Mouse (Mus musculus): Measurements from ENCODE around the gene Trf.
"Not testable (repeated sequence)": the region's sequence is repeated elsewhere in the genome, so short reads cannot be mapped to it uniquely, and the experiment has no call there.

Trf gene

GRCm38 (mm10) chr9:103224721-103225120 lies 5.5 kb downstream of the Trf start:
- DNase-seq (ENCODE audit: low spot score), result no peak

- DNase-seq (ENCODE audit: low spot score), result no peak
These were observed 16.0 kb downstream of the Trf start for GRCm38 (mm10) chr9:103214281-103214680.

- no peak for DNase-seq (ENCODE audit: low spot score)
These were observed 16.6 kb downstream of the Trf start for GRCm38 (mm10) chr9:103213631-103214030.

DNA sequence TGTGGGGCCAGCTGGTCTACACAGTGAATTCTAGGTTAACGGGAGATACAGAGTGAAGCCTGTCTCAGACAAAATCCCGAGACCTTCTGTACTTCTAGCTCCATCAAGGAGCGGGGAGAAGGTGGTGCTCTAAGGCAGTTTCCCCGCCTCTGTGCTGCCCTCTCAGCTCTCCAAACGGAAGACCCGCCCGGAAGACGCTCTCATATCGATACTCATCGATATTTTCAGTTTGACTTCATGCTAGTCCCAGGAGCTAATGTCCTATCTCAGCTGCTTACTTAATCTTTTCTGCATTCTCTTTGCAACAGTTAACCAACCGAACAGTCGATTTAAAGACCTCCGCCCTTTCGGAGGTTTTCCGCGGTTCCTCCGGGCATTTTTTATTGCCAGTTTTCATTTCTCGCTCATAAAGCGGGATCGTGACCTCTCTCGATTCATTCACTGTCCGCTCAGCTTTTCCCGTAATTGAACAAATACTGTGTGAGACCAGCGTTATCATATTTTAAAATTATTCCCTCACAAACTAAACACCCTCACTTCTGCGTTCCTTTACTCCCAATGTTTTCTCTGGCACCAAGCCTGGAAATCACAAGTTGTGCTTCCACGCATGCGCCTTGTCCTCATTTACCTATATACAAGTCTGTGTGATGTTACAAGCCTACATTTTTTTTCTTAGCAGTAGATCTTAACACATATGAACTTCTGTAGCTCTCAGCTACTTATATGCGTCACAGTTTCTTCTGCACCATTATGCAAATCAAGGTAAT lies 17.4 kb downstream of the Trf start:
- no peak for DNase-seq (ENCODE audit: low spot score)

- no peak for DNase-seq (ENCODE audit: low spot score)
These were observed 21.3 kb downstream of the Trf start for GRCm38 (mm10) chr9:103208802-103209423.

- peak; percentile 43 for DNase-seq (ENCODE audit: low spot score)
These were observed 22.4 kb downstream of the Trf start for GRCm38 (mm10) chr9:103207846-103208245.

- DNase-seq (ENCODE audit: low spot score), result no peak
These were observed 24.5 kb downstream of the Trf start for GRCm38 (mm10) chr9:103205786-103206185.

DNA sequence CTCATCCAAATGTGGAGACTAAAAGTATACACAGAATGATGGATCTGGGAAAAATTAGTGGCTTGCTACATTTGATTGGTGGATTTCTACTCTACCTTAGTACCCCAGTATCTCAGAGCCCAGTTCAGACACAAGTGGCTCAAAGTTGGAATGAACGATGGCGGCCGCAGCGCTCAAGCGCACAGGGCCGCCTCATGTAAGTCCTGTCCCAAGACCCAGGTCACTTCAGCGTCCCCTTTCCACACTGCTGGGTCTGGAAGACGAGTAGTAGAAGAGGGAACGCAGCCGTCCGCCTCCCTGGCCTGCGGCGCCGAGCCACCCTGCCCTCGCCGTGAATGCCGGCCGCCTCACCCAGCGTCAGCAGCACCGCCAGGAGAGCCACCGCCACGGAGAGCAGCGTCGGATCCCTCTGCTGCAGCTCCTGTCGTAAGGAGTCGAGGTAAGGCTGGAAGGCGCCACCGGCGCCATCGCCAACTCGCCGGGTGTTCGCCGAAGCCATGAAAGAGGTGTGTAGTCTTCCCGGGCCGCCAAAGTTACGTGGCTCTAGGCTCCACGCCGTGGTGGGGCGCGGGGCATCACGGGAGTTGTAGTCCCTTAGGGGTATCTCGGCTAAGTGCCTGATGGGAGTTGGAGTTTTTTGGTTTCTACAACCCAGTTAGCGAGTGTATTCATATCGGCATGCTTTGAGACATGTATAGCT lies 28.5 kb downstream of the Trf start, which contains the start of gene Srprb:
Srprb (minus strand) TSS at position 577 of the 700 bp plus-strand sequence.
- DNase-seq (ENCODE audit: low spot score), result peak; percentile 88

GRCm38 (mm10) chr9:103188416-103188815 lies 41.8 kb downstream of the Trf start:
- DNase-seq (ENCODE audit: low spot score), result no peak

DNA sequence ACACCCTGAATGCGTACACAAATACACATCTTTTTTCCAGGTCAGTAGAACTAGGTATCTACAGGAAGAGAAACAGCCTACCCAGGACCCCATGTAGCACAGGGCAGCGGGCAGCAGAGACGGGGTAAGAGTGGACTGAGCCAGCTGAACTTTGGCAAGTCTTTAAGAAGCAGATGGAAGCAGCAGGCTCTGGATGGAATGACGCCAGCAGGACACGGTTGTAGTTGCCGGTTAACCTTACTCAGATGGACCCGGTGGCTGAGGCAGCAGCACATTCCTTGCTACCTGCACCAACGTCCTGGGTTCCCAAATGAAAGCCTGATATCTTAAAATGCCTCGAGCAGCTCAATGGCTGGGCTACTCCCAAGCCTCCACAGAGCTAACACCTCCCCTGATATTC lies 43.5 kb downstream of the Trf start:
- DNase-seq (ENCODE audit: low spot score), result no peak

DNA sequence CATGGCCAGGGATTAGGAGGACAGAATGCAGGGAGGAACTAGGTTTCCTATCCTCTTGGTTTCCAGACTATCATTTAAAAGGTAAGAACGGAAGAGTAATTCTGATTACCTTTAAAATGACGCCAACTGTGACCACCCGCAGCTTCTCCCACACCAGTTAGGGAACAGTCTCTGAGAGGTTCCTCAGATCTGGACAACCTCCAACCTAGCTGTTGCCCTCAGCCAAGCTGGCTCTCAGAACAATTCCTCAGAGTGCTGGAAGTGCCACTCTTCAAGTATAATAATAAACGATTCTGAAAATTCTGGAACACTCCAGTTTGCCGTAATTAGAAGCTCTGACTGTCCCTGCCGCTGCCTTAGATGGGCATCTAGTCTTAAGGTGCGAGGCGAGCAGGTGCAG lies 44.3 kb downstream of the Trf start:
- DNase-seq (ENCODE audit: low spot score), result no peak

DNA sequence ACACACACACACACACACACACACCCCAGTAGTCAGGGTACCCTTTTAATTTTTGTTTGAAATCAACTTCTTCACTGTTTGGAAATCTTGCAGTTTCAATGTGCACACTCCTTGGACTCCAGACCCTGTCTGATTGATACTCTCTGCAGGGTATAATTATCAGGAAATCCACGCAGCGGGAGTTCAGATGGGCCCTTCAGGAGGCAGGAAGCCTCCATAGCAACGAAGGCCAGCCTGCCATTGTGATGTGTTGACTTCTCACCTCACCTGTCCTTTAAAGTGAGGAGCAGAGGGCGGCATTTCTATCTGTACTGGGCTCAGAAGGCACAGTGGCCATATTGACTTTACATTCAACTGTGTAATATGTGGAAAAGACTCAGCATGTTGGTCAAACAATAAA lies 45.4 kb downstream of the Trf start:
- no peak for DNase-seq (ENCODE audit: low spot score)

DNA sequence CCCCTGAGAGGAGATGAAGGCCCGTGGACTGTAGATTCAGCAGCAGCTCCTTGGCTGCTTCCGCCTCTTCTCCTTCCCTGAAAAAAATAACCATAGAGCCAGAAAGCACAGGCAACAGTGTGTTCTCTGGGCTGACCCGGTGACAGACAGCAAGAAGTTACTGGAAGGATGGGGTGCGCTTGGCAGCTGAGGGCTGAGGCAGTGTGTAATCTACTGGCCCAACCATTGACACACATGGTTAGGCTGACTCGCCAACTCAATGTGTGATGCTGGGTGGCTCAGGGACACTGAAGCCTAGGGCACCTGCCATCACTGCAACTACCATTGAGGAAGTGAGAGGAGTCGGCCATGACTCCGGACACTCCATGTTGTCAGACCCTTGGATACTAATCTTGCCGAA lies 48.4 kb downstream of the Trf start:
- DNase-seq (ENCODE audit: low spot score), result no peak

GRCm38 (mm10) chr9:103180807-103181565 lies 49.3 kb downstream of the Trf start:
- peak; percentile 51 for DNase-seq (ENCODE audit: low spot score)

- no peak for DNase-seq (ENCODE audit: low spot score)
These were observed 49.9 kb downstream of the Trf start for GRCm38 (mm10) chr9:103180303-103180702.

- no peak for DNase-seq (ENCODE audit: low spot score)
These were observed 54.6 kb downstream of the Trf start for GRCm38 (mm10) chr9:103175692-103176091.

- no peak for DNase-seq (ENCODE audit: low spot score)
These were observed 55.3 kb downstream of the Trf start for GRCm38 (mm10) chr9:103174771-103175519.

GRCm38 (mm10) chr9:103168771-103169170 lies 61.5 kb downstream of the Trf start:
- DNase-seq (ENCODE audit: low spot score), result no peak

DNA sequence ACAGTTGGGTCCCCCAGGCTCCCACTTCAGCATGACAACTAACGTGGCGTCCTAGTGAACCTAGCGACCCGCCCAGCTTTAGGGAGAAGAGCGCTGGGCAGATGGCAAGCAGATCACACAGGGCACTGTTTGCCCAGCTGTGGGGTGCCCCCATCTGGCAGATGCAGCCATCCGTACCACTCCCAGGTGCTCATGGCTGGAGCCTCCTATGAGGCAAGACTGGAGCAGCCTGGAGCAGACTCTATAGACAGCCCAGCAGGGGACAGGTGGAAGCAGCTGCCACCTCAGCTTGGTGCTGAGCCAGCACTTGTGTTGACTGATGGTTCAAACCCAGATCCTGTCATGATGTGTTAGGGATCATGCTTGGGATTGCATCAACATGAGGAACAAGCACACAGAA lies 62.2 kb downstream of the Trf start:
- no peak for DNase-seq (ENCODE audit: low spot score)

DNA sequence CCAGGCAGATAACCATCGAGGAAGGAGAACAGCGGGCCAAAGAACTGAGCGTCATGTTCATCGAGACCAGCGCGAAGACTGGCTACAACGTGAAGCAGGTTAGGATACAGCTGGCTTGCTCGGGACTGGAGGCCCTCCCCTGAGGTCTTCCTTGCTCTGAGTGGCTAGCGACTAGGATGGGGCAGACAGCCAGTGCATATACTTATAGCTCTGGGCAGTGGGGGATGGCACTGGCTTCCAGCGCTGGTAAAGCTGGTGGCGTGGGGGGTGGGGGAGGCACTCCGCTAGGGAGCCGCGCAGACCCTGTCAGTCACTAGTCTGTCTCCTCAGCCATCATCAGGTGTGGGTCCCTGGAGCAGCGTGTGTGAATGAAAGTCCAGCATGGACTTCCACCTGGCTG lies 66.4 kb downstream of the Trf start:
- no peak for DNase-seq (ENCODE audit: low spot score)

DNA sequence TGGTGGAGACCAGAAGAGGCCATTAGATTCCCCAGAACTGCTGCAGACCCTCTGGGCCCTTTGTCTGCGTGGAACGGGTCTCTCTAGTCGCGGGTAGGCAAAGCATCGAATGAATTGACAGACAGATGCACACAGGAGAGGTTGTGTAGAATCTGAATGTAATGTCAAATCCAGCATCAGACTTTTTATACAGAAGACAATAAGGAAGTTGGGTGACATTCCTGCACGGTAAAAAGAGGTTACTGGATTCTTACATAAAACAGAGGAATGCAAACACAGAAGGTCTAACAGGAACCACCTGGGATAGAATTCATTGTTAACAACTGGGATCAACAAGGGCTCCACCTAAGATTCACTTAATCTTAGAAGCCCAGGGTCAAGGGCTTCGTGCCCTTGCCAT lies 75.1 kb downstream of the Trf start:
- not testable (repeated sequence) for DNase-seq (ENCODE audit: low spot score)

- DNase-seq (ENCODE audit: low spot score), result no peak
These were observed 75.7 kb downstream of the Trf start for GRCm38 (mm10) chr9:103154568-103154967.

Measured in left cerebral cortex, adult 11 months (tissue).